Mouse (Mus musculus) heart, postnatal 25 days (tissue): ENCODE measurements at regions not wholly inside any gene's neighbourhood (a gene's known extent, or its start where the extent isn't known, plus 50 kb on each side); places are given as distances from the start of the nearest gene placed in this dataset.

Experiments
- DNase-seq: peaks from one replicate; pipeline ENCODE4 v3.0.0; 2022; ENCODE audit warnings: low spot score
- intact Hi-C: fragments of 180-260 bp; cut with DNase I; formaldehyde crosslinking; loops from one replicate; pipeline ENCODE4 v1.15.1; 2025

DNA sequence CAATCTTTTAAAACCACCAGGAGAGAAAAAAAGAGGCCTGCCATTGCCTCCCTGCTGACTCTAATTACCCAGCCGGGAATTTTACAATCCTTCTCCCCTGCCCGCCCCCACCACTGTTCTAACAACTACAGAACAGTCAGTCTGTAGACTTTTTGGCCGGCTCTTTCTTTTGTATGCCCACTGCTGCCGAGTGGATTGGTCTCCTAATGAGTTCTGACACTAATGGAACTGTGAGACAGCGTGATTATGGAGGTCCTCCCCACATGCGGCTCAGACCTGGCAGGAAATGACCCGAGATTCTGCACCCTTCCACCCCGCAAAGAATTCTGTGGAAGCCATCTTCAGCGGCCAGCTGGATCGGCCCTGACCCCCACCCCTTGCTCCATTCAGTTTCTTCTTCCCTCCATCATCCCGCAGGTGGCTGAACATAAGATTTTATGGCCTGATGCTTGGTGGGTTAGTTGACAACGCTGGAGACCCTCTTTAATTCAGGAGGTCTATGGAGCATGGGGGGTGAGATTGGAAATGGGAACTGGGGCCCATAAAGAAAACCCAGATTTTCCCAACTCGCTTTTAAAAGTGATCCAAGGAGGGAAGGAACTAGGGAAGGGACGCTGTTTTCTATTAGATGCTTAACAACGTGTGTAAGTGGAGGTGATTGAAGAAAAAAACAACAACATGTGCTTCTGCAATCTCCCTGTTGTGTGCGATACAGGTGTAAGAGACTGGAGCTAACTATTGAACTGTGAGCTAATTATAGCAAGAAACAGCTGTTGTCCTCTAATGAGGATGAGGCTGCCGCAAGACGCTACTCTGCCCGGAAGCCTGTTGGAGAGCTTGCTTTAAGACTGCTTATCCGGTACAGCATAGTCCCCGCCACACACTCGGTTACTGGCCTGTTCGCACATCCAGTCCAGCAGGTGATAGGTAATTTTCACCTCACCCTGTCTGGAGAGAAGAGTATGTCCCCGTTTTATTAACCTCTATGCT is 323.6 kb downstream of the Icos start:
- intact Hi-C loops: loop anchor here (10.0 kb wide), 1 partner anchor 1663 kb away; no protein-coding TSS in a partner anchor

DNA sequence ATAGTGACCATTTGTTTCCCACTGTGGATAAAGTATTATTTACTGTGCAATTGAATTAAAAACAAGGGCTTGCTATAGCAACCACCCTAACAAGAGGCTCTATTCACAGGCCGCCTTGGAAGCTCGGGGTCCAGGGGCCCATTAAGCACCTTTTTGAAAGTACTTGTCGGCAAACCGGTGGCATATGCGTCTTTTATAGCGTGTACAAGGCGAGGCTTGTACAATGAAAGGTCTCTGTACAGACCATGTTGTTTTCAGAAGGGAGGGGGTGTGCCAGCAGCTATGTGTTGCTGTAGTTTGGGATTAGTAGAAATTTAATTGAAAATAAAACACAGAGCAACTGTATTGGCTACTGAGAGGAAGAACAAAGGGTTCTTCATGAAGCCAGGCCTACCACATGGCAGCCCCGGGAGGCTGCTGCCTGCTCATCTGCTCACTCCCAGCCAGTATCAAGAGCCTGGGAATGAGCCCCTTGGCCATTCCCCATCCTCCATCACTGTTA is 324.9 kb downstream of the Icos start:
- no peak for DNase-seq
- intact Hi-C loops: loop anchor here (10.0 kb wide), 1 partner anchor 1662 kb away; no protein-coding TSS in a partner anchor

More for the DNA sequence above, 323.6 kb downstream of the Icos start:
- no peak for DNase-seq

DNA sequence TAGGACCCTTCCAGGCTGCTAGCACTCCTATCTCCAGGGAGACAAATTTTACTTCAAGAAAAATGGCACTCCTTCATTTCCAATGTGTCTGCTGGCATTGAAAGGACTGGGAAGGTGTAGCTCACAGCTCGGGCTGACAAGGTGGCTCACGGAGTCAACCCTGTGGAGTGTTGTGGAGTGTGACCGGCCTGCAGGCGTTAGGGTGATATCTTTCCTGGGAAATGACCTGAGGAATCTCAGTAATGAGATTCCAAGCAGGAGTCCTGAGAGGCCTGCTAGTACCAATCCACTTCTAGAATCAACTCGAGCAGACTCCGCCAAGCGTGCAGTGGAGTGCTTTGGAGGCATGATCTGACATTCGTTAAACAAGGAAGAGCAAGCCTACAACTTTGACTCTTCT is 328.6 kb downstream of the Icos start:
- DNase-seq: no peak
- intact Hi-C loops: loop anchor here (10.0 kb wide), 1 partner anchor 1659 kb away; no protein-coding TSS in a partner anchor

DNA sequence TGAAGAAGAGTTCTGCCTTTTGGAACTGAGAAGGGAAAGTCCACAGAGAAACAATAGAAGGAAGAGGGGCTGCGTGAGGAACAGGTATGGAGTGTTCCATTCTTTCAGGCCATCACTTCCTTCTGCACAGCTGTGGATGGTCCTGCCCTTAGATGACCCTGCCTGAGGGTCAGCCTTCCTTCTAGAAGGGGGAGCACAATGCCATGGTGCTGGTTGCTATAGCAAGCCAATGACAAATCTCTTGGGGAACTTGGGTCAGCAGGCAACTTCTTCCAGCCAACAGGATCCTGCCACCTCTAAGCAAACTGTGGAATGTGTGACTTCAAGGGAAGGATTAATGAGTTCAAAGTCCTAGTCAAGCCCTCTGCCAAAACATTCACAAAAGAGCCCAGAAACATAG is 329.1 kb upstream of the Pard3b start:
- DNase-seq: peak; percentile 36
- intact Hi-C loops: loop anchor here (10.0 kb wide), 1 partner anchor 1655 kb away; no protein-coding TSS in a partner anchor

DNA sequence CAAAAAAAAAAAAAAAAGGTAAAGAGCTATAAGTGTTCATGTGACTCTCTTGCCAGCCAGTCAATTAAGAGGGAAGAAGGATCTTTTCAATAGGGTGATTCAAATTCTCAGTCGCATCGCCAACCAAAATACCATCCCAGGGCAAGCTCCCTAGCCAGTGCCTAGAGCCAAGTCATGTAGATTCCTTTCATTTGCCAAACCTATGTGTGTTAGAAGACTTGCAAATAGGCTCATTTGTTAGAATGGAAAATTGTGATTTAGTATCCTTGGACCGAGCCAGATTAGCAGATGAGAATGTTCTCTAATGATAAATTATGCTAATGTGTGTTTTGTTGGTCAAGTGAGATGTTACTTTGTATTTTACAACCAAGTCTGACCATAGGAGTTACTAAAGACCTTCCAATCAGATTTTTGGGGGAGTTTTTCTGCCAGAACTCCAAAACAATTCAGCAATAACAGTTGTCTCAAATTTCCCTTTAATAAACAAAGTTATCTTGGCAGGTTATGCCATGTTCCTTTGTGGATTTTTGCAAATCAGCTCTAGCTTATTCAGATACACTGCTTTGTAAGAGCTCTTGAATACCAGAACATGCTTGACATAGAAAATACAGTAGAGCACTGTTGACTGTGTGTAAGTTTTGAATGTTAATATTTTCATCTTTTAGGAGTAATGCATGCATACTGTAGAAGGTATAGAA is 328.4 kb upstream of the Pard3b start:
- no peak for DNase-seq
- intact Hi-C loops: no loop called here

DNA sequence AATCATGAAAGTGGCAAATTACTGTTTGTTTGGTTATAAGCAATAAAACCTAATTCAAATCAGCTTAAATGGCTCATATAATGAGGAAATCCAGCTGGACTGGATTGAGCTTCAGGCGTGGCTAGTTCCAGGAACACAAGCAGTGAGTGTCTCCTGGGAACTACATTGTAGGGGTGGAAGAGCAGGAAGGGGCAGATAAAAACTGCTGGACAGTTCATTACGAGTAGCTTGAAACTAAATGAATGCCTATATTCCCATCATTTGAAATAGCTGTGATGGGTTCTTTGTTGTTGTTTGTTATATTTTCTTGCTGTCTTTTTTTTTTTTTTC is 327.9 kb upstream of the Pard3b start:
- no peak for DNase-seq
- intact Hi-C loops: no loop called here

DNA sequence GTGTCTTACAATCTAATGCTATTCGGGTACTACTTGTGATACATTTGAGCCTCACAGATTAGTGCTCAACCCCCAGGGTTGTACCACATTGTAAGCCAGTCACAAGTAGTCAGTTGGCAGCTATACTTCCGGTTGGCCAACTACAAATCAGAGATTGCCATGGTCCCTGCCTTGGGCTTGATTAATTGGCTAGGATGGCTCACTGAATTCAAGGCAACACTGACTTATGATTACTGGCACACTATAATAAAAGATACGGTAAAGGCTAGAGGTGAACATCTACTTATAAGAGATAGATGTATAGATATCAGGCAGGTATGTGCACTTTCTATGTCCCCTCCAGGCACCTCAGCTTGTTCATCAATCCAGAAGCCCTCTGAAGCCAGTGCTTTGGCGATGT is 325.4 kb upstream of the Pard3b start:
- no peak for DNase-seq
- intact Hi-C loops: no loop called here

DNA sequence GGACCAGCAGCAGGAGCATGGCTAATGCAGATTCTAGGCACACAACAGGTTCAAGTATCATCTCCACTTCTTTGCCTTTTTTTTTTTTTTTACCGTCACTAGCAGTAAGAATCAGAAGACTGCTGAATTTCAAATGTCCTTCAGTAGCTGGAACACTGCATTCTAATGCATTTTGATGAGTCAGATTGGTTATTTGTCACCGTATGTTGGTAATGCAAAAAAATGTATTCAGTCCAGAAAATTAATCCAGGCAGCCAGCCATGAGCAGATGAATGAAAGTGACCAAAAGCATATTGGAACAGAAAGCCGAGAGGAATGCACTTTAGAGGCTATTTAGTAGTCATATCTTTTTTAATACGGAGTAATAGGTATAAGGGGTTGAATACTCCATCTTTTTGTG is 322.4 kb upstream of the Pard3b start:
- intact Hi-C loops: no loop called here
- no peak for DNase-seq

DNA sequence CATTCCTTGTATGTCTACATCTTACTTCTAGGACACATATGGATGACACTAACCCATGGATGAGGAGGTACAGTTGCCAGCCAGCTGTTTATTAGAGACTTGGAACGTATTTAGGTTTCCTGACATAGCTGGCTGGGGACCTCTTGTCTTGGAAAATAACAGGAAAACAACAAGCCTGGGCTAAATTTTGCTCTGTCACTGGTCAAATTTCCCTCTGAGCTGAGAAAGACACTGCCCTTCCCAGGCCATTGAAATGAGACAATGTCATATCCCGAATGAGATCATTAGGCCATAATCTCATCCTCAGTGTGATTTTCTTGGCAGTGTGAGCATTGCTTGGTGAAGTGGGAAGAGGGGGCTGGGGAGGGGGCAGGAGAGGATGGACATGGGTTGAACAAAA is 321.9 kb upstream of the Pard3b start:
- intact Hi-C loops: no loop called here

DNA sequence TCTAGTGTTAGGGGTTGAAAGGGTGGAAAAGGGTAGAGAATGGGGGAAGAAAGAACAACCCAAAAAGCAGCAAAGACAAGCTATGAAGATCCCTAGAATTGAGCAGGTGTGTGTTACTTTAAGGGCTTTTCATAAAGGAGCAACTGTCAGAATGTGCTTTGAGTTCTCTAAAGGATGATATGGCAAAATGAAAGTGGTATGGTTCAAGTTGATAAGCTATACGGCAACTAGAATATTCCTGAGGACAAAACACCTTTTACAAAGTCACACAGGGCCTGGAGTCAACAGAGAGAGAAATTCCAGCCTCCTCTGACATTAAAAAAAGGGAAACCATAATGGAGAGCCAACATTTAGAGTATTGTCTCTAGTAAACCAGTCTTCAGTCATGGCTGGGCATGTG is 320.6 kb upstream of the Pard3b start:
- intact Hi-C loops: no loop called here
- DNase-seq: no peak

More for the DNA sequence above, 321.9 kb upstream of the Pard3b start:
- no peak for DNase-seq

DNA sequence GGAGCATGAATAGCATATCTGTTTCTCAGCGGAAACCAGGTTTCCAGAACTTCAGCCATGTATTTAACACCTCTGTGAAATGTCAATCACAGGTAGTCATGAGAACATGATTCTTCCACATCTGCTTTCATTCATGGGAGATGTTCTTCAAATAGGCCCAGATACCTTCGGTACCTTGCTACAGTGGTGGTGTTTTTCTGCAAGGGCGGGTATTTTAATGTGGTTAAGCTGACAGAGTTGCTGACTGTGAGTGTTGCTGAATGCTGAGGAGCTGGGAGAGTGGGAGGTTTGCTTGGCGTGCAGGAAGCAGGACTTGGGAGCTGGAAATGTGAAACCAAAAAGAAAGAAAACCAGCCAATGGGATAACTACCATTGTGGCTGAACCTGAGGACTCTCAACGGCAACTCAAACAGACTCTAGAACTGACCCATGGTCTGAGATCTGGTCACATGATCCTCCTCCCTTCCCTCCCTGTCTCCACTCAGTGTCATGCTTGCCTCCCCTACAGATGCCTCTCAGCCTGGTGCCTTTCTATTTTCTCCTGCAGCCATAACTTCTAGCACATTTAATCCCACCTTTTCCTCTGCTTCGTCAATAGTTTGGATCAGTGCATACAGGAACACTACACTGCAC is 317.0 kb upstream of the Pard3b start:
- DNase-seq: no peak
- intact Hi-C loops: loop anchor here (5.0 kb wide), 1 partner anchor 36 kb away; no protein-coding TSS in a partner anchor

DNA sequence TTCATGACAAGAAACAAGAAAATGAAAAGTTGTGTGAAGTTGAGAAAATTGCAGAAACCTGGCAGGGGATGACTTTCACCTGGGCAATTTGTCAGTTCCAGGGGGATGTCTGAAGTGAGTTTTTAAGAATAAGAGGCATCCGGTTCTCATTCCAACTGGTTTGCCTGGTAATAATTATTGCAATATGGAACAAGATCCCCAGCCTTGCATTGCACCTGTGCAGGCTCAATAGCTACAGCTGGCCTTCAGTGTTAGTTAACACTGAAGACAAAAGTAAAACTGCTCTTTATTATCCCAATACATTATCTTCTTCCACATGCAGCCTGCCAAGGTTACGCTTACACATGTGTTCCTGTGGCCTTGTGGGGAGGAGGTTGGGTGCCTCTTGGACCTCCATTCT is 307.2 kb upstream of the Pard3b start:
- DNase-seq: no peak
- intact Hi-C loops: no loop called here

DNA sequence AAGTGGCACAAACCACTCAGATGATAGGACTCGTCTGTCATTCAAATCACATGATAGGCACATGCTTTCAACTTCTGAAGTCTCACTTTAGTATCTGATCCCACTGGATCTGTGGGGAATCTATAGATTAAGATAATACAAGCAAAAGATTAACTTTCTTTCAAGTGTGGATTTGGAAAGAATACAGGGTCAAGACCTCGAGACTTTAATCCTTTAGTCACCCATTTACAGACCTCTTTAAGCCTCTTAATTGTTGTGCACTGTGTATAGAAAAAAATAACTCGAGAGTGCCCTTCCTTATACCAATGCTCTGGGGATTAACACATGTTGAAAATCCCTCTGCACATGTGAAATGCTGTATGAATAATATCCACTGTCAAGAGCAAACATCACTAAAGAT is 306.7 kb upstream of the Pard3b start:
- no peak for DNase-seq
- intact Hi-C loops: no loop called here

DNA sequence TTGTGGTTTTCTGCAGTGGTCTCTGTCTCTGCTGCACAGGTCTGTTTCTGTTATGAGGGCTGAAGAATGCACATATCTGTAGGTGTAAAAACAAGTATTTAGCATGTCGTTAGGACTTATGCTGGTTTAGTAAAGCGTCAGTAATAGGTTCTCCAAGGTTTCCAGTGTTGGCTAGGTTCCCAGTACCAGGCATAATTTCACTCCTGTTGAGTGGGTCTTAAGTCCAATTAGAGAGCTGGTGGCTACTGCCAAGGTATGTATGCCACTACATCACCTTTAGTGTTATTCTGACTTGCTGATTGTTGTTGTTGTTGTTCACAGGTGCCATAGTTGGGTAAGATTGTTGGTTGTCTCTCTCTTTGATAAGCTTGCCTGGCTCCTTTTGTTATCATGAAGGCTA is 302.3 kb upstream of the Pard3b start:
- intact Hi-C loops: no loop called here
- DNase-seq: no peak

DNA sequence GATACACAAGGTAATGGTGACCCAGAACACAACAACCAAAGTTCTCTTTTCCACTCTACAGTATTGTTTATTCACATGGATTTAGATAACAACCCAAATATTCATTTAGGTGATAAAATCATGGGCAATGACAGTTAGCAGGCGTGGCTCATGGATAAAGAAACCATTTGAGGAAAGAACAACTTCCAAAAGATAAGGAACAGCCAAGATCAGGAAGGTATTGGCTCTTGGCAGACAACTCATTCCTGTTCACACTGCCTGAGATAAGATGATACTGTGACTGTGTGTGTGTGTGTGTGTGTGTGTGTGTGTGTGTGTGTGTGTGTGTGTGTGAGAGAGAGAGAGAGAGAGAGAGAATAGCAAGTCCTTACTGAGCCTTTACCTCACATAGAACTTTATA is 285.7 kb upstream of the Pard3b start:
- DNase-seq: no peak
- intact Hi-C loops: no loop called here

DNA sequence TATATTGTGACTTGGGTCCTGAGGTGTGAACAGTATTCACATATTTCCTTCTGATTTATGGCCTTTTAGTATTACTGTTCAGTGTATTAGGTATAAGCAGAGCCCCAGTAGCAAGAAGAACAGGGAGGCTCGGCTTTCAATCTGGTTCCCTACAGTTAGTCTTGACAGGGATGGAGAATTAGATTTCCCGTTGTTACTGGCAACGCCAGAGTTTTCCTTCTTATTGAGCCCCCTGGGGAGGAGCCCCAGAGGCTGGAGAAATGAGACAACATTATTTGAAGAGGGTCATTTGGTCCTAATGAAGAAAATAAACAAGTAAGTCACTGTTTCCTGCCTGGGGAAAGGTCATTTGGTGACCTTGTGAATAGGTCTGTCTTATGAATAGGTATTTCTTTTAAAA is 285.1 kb upstream of the Pard3b start:
- DNase-seq: no peak
- intact Hi-C loops: no loop called here

DNA sequence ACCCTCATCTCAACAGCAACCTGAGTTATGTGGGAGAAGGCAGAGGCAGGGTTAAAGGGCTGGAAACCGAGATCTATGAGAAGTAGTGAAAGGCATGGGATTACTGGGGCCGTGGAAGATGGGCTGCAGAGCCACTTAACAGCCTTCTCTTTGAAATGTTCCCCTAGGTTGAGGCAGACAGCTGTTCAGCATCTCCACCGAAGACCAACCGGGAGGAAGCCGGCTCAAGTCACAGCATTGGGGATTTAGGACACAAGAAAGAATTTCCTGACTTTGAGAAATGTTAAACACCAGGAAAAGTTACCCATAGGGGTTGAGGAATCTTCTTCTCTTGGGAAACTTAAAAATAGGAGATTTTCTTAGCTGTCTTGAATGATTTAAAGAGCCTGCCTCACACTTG is 283.4 kb upstream of the Pard3b start:
- intact Hi-C loops: loop anchor here (5.0 kb wide), 1 partner anchor 33 kb away; no protein-coding TSS in a partner anchor
- no peak for DNase-seq

DNA sequence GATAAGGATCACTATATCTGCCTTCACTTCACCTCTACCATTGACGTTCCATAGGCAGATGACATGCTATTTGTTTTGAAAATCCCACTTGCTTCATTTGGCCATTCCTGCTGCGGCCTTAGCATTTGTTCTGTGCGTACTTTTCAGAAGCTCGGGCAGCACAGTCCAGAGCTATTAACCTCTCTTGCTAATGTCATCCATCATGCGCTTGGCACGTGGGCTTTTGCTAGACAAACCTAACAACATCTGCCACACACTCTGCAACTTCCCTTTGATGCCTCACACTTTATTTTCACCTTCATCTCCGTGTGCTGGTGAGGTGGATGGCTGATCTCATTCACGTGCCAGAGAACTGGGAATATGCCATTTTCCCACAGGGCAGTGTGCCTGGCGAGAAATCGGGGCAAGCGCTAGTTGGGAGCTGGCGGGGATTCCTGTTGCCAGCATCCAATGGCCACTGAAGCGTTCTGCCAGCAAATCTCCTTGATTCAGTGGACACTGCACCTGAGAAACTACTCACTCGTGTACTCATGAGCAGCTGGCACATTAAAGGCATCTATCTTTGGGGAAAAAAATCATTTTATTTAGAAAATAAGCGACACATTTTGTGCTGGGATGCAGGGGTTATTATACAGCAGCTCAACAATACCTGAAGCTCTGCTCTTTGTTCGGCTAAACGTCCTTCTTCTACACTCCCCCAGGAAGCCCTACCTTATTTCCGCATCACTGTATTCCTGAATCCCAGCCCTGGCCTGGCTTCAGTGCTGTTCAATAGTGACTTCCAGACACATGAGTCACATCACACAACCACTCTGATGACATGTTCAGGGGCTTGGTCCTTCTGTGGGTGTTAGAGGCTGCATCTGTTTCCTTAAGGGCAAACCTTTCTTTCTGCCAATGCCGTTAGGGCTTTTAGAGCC is 279.4 kb upstream of the Pard3b start:
- DNase-seq: no peak
- intact Hi-C loops: loop anchor here (5.0 kb wide), 1 partner anchor 37 kb away; no protein-coding TSS in a partner anchor

DNA sequence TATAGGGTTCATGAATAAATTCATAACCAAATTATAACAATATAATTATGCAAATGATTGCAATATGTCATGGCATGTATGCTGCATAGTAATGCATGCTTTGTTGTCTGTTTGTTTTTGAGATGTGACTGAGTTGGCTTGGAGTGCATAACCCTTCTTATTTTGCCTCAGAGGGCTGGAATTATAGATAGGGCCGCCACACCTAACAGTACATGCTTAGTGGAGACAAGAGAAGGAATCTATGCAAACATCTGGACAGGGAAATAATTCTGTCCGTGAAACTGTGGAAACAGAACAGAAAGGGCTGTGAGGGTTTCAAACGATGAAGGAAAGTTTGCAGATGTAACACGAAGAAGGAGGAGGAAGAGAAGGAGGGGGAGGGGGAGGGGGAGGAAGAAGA is 266.0 kb upstream of the Pard3b start:
- no peak for DNase-seq
- intact Hi-C loops: loop anchor here (10.0 kb wide), 1 partner anchor 1592 kb away; no protein-coding TSS in a partner anchor
